Mouse (Mus musculus) left cerebral cortex, postnatal 25 days (tissue): ENCODE data around the gene Cldn22. TPM values are rescaled to one million over a fixed set of nuclear protein-coding genes. Genes with fewer than 3 reads are reported as not detected.

Experiments used
- total RNA-seq, 2 experiments: library from RNA; stranded (reverse); gene quantifications; 2 replicates each; pipeline ENCODE4 v1.2.3; 2021

Gene Cldn22
- total RNA-seq, 2 experiments from 2014 or later: 0.46 to 0.62 TPM

Other genes with a start within 250 kb of the Cldn22 start
- 10 to 100 TPM; 48.9 to 52.6 TPM for gene Ing2, start 148.9 kb upstream of the Cldn22 start, total RNA-seq
- gene Cdkn2aip, start 110.5 kb upstream of the Cldn22 start, total RNA-seq: 10 to 100 TPM; 16.8 to 17.4 TPM
- not detected for gene Cldn24, start 2.3 kb upstream of the Cldn22 start, total RNA-seq
- gene Wwc2, start 166.4 kb downstream of the Cldn22 start, total RNA-seq: 10 to 100 TPM; 26.0 TPM